Mouse (Mus musculus) olfactory bulb, adult 2 months (tissue): Measurements from ENCODE around the gene Pglyrp2.

Source experiments
- CTCF ChIP-seq: fragments of 200-500 bp; IDR thresholded peaks from 2 replicates; pipeline ENCODE4 v1.5.1; 2012; ENCODE audit warnings: low read depth, mild to moderate bottlenecking, low read length, moderate library complexity; ENCODE audit not compliant: insufficient read depth
- POLR2A ChIP-seq: fragments of 200-500 bp; IDR thresholded peaks from 2 replicates; pipeline ENCODE4 v1.6.1; 2012; ENCODE audit warnings: mild to moderate bottlenecking, low read depth, low read length, moderate library complexity; ENCODE audit not compliant: insufficient read depth

- TF ChIP-seq CTCF: no peak
- no peak for TF ChIP-seq POLR2A
Measured at GRCm38 (mm10) chr17:32386659-32387432, 37.1 kb downstream of the Pglyrp2 start.
